Mouse (Mus musculus): ENCODE results near the gene Macrod2.

The Macrod2 gene

DNA sequence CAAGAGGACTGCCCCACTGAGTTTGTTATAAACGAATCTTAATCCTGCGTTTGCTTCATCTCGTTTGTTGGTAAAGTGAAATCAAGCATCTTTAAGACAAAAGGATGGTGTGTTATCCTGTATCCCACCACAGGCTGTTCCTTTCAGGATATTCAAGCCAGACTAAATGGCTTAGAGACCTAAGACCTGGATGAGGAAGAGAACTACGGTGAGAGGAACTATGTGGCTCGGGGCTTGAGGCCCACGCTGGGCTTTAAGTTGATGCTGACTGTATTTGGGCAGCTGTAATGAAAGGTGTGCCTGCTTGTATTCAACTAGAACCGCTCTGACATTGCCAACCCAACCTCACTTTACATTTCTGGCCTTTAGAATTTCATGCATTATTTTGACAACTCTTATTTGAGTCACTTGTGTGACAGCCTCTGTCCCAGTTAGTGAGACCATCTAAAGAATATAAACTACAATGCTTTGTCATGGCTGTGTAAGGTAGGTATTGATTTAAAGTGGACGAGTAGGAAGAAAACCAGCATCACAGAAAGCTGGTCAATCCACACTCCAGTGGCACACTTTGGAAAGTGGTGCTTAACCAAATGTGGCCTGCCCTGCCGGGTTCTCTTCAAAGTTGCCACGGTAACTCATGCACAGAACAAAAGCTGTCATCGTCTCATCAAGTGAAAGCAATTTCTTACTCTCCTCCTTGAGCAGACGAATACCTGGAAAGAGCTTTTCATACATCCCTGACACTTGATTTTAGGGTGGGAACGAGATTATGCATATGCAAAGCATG is 272.3 kb downstream of the Macrod2 start:
- TF ChIP-seq GATA4 (IDR thresholded peaks at IDR 0.05; ENCODE audit: insufficient replicate concordance, low read length) = no peak

DNA sequence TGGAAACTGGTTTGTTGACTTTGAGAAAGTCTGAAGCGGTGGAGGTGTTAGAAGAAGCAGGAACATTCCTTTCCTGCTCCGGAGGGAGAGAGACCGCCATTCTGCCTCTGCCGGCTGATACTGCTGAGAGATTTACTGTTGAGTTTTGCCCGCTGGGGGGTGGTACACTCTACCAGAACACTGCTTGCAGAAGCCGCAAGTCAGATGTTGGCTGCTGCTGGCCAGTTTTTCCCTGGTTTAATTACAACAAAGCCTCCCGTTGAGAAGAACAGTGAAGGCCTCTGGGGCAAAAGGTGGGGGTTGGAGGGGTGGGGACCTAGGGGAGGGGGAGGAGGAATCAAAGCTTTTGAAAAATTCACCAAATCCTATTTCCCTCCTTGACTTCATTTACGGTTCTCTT is 273.2 kb downstream of the Macrod2 start:
- no peak for TF ChIP-seq GATA4 (IDR thresholded peaks at IDR 0.05; ENCODE audit: insufficient replicate concordance, low read length)

DNA sequence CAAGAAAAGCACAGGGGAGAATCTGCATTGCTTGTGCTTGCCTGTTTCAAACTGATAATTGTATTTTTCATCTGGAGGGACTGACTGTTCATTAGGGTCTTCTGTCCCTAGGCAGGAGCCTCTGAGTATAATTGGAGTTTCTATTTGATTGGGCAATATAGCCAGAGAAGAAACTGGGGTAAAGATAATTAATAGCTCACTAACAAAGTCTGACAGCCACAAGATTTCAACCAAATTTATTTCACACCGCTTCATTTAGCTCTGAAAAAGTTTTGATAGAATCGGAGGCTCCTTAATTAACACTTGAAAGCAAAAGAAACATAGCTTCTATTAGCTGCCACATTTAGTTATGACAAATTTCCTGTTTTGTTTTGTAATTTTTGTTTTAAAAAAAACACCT is 274.0 kb downstream of the Macrod2 start:
- TF ChIP-seq GATA4 (IDR thresholded peaks at IDR 0.05; ENCODE audit: insufficient replicate concordance, low read length) = no peak

DNA sequence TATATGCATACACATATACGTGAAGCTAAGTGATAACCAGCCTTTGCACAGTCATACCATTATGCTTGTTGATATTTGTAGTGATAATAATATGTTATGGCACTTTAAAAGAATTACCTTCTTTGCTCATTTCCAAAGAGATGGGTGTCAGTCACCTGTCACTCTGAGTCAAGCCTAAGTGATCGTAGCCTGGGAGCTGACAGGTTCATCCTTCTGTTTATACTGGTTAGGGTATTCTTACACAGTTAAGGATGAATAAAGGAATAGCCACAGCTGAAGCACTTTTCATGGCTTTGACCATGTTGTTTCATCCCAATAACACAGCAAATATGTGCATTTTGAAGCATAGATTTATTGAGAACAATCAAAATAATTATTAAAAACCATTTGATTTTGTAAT is 274.7 kb downstream of the Macrod2 start:
- TF ChIP-seq GATA4 (IDR thresholded peaks at IDR 0.05; ENCODE audit: insufficient replicate concordance, low read length) = no peak

DNA sequence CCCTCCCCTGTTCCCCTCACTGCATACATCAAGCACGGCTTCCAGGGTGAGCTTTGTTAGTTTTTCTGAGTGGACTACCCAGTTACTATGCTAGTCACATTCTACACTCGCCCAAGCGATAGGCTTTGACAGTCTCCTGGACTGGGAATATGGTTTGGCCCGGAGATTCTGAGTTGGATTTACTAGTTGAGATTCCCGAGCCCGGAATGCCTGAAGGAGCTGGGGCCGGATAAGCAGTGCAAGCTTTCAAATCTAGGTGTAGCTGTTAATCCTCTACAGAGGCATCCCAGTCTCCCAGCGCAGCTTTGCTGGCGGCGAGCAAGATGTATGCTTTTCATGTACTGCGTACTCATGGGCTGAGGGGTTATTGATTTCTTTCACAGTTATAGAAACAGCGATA is 275.3 kb downstream of the Macrod2 start:
- TF ChIP-seq GATA4 (IDR thresholded peaks at IDR 0.05; ENCODE audit: insufficient replicate concordance, low read length) = no peak

DNA sequence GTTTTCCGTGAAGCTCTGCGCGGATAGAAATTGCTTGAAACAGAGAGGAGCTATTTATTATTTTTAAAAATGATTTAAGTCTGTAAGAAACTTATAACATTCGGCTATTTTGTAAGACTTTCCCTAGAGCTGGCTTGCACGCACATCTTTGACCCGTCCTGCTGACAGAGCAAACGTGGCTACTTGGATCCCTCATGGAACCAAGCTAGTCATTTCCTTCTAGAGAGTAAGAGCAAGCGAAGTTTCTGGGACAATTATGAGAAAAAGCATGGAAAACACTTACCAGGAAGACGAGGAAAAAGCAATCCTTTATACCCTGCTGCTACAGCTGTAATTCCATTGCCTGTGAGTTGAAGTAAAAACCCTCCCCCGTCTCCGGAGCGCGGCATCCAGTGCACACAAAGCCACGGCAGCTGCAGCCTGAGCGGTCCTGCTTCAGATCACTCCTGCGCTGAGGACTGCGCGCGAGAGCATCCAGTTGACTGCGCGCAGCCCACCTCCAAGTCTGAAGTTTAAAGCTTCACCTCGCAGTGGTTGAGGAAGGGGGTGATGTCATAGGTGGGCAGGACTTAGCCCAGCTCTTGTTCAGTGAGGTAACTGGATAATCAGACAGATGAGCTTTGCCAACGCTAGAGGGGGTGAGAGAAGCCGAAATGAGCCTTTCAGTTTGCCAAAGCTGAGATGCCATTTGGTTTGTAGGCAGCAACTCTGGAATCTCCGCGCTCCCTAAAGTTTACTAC is 276.0 kb downstream of the Macrod2 start, which contains the start of gene Flrt3:
Gene Flrt3, minus strand, starts transcription at position 507 of the 740 bp plus-strand sequence.
- no peak for TF ChIP-seq GATA4 (IDR thresholded peaks at IDR 0.05; ENCODE audit: insufficient replicate concordance, low read length)

DNA sequence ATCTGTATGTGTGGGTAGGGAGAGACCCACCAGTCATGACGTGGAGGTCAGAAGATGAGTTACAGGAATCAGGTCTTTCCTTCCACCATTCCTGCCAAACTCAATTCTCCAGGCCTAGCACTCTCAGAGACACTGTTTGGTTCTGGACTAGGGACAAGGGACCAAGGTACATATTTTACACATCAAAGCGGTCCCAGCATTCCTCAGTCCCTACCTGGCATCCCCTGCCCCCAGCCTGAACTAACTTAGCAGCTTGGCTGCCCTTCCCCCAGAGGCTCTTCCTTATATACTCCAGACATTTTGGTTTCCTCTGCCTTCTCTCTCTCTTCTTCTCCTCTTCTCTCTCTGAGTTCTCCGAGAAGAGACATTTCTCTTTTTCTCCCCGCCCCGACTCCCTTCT is 278.4 kb downstream of the Macrod2 start:
- no peak for TF ChIP-seq GATA4 (IDR thresholded peaks at IDR 0.05; ENCODE audit: insufficient replicate concordance, low read length)

DNA sequence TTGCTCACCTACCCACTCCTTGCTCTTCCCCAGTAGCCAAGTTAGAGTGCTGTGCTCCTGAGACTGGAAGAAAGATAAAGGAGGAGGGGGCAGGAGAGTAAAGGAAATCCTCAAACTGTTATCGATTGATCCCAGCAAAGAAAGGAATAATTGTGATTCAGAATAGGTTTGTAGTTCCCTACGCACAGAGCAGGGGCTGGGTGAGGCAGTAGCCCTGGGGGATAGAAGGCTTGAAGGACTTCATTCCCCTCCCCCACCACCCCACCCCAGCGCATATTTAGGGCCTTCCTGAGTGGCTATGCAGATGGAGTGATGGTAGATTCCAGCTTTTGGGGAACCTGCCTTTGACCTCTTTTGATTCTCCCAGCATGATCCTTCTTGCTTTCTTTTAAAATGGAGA is 281.6 kb downstream of the Macrod2 start:
- TF ChIP-seq GATA4 (IDR thresholded peaks at IDR 0.05; ENCODE audit: insufficient replicate concordance, low read length) = no peak

DNA sequence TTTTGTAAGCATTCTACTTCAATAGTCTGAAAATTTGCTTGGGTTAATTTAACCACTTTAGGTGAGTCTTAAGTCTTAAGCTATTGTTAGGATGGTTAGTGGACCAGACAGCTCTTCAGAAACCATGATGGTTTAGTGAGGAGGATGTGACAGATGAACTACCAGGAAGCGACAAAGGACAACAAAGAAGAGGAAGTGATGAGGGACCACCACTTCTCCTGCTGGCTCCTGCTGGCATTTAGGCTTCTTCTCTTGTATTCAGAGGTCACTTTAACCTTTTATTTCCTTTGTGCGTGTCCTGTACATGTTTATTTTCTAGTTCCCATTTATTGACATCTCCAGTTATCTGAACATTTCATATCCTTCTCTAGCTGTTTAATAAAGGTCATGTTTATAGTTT is 295.8 kb downstream of the Macrod2 start:
- no peak for TF ChIP-seq GATA4 (IDR thresholded peaks at IDR 0.05; ENCODE audit: insufficient replicate concordance, low read length)

DNA sequence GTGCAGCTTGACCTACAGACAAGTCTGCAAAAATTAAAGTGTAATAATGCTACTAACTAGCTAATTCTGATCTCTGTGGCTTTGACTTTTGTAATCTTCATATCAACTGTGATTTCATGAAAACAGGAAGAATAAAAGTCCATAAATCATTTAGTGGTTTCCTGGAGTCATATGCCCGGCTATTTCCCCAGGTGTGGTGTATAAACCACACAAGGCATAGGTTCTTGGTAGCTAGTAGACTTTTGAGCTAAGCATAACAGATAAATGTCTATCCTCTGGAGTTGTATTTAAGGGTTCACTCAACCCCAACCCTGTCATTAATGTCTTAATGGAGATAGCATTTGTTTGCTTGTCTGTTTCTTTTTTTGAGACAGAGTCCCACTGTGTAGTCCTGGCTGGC is 296.3 kb downstream of the Macrod2 start:
- TF ChIP-seq GATA4 (IDR thresholded peaks at IDR 0.05; ENCODE audit: insufficient replicate concordance, low read length) = no peak

DNA sequence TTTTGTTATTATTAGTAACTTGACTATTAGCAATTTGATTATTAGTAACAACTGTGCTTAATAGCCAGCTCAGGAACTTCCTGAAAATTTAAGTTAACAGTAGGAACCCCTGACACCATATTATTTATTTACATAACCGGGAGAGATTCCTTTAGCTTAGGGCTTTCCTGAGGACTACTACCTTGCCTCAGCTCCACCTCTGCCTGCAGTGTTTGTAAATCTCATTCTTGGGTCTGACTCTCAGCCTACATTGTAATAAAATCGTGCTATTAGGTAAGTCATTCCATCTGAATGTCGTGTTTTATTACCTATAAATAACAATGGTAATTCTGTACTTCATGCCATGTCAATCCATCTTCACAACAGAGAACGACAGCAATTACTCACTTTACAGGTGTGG is 297.4 kb downstream of the Macrod2 start:
- no peak for TF ChIP-seq GATA4 (IDR thresholded peaks at IDR 0.05; ENCODE audit: insufficient replicate concordance, low read length)

DNA sequence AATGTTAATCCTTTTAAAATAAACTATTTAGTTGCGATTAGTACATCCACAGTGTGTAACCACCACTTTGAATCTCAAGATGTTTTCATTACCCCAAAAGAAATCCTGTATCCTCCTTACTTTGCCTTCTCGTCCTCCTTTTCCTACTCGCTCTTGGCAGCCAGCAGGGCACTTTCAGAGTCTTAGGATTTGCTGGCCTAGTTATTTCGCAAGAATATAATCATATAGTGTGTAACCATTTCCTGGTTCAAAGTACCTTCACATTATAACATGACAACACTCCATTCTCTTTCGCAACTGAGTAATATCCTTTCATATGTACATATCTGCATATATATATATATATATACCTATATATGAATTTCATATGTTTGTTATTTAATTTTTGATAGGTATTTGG is 298.7 kb downstream of the Macrod2 start:
- no peak for TF ChIP-seq GATA4 (IDR thresholded peaks at IDR 0.05; ENCODE audit: insufficient replicate concordance, low read length)

DNA sequence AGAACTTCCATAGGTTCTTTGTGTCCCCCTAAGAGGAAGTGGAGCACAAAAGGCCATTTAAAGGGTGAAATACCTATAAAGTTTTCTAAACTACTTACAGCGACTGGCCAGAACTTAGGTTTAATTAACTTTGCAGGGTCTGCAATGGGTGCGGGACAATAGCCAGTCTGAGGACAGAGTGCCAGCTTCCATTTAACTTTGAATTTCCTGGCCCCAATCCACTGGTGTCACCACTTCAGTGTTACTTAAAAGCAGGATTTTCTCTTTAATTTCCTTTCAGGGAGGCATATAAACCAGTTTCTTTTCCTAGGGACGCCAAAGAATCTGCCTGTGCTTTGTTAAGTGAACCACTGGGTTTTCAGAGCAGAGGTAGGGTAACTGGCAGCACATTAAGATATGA is 303.5 kb downstream of the Macrod2 start:
- TF ChIP-seq GATA4 (IDR thresholded peaks at IDR 0.05; ENCODE audit: insufficient replicate concordance, low read length) = no peak

DNA sequence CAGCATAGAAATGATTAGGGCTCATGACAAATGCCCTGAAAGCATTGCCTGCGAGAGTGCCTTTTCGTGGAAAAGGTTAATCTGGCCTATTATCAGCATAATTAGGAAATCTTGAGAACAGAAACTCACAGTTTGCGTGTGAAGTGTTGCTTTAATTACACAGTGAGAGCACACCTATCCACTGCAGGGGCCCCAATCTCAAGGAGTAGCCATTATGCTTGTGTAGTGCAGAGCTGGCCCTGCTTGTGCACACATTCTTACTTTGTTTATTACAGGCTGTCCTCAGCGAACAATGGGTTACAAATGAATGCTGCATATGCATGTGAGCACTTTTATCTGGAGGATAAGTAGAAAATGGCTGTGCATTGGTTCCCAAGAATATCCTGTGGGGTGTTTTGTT is 308.3 kb downstream of the Macrod2 start:
- TF ChIP-seq GATA4 (IDR thresholded peaks at IDR 0.05; ENCODE audit: insufficient replicate concordance, low read length) = no peak

DNA sequence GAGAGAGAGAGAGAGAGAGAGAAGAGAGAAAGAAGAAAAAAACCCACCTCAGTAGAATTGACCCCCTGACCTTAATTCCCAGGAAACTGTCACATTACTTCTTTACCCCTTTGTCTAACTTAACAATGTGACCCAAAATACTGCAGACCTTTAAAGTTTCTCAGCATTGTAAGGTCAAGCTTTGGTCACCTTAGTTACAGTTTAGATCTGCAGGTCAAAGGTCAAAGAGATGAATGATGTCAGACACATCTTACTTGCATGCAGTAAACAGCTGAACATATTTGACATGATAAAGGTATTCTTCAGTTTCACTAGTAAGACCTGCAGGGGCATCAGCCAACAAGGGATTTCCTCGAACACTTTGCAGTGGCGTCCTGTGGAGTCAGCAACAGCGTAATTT is 309.0 kb downstream of the Macrod2 start:
- TF ChIP-seq GATA4 (IDR thresholded peaks at IDR 0.05; ENCODE audit: insufficient replicate concordance, low read length) = no peak

DNA sequence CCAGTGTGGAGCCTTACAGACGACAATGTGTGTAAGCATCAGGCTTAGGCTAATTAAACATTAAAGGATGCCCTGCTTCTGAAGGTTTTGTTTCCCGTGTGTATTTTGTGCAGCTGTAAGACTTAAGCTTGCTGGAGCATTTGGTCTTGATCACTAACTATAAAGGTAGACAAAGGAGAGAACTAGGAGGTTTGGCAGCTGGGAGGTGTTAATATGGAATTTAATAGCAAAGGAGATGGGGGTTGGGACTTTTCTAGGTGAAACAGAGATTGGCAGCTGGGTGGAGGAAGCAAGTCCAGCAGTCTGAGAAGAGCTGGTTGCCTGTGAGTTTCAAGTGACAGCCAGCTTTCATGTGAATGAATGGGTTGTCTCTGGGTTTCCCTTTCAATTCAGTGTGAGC is 310.2 kb downstream of the Macrod2 start:
- TF ChIP-seq GATA4 (IDR thresholded peaks at IDR 0.05; ENCODE audit: insufficient replicate concordance, low read length) = no peak

Data from liver, adult (tissue).